In the genomic region with DNA sequence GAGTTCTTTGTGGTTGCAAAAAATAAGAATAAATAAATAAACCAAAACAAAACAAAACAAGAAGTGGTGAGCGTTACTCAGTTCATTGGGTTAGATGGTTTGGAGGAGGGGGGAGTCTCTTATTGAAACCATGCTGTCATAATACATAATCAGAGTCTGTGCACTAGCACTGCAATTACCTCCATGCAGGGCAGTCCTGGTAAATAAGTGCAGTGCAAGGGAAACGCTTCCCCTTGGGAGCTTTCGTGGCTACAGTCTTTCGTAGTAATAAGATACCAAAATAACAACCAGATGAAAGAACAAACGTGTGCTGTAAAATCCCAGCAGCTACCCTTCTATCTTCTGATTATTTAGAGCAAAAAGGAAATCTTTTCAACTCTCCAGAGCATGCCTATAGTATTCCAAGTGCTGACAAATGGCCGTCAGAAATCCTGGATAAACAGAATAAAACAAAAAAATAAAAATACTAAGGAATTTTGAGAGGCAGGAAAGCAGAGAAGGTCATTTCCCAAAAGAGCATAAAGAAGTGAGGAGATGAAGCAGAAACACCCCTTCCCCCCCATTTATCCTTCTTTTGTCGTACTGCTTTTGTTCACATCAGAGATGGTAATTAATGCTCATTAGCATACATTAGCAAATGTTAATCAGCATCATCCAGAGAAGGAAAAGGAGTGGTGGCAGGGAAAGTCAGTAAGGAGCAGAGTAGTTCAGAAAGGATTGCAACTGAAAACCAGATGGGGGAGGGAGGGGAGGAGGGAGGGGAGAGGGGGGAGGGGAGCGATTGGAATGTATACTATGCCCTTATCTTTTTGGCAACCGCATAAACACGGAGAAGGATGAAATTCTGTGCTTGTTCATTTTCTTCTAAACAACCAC, we compare ENCODE assay signal across 10 mouse cellular contexts. TPM values are rescaled to one million over a fixed set of nuclear protein-coding genes. Genes with fewer than 3 reads are reported as not detected.
DNase-seq lines count a peak whose midpoint lies in the region; ATAC-seq and TF ChIP-seq lines count a peak whose summit lies in the region.
"Had no signal": no experiment of that assay in that cellular context is flagged by ENCODE, and none has a peak within 500 bp of the region (broad histone marks: within the 10 kb centered on the region; RNA-seq: fewer than 3 reads in every experiment).

No protein-coding gene starts in this region.

- no peak overlapping the region for H3K4me3 ChIP-seq in stomach, embryonic 14.5 days (ENCODE audit: low read depth, low read length)
- H3K4me3 ChIP-seq in stomach, postnatal 0 days (ENCODE audit: low read depth, low read length), result no peak overlapping the region
- no peak overlapping the region for H3K4me3 ChIP-seq in embryonic facial prominence, embryonic 13.5 days
- no peak overlapping the region for H3K4me3 ChIP-seq in limb, embryonic 10.5 days
- no peak overlapping the region for H3K4me3 ChIP-seq in liver, postnatal 0 days (ENCODE audit: low read depth, low read length)

- TF ChIP-seq CTCF in stomach, postnatal 0 days (IDR thresholded peaks at IDR 0.05; ENCODE audit: low read depth), result no peak
- no peak for TF ChIP-seq CTCF in liver, postnatal 0 days (IDR thresholded peaks at IDR 0.05; ENCODE audit: low read depth)

- 0 out of 2 replicates have a peak, but pooled peaks have one; percentile 18 for ATAC-seq in stomach, embryonic 14.5 days (ENCODE audit: insufficient number of reproducible peaks, insufficient read depth, low FRiP score, low read depth)
- ATAC-seq in stomach, postnatal 0 days (ENCODE audit: low FRiP score, low TSS enrichment), result no peak
- 0 out of 2 replicates have a peak, but pooled peaks have one; percentile 48 for ATAC-seq in embryonic facial prominence, embryonic 13.5 days (ENCODE audit: insufficient number of reproducible peaks, insufficient read depth, low FRiP score, low TSS enrichment, low read depth)
- no peak for ATAC-seq in liver, postnatal 0 days

- DNase-seq in stomach, postnatal 0 days (ENCODE audit: low spot score), result no peak
- DNase-seq in limb, embryonic 10.5 days (ENCODE audit: low spot score), result no peak
- no peak for DNase-seq in T-cell, adult 2 months (ENCODE audit: low spot score)
- DNase-seq in liver, postnatal 0 days, result no peak
- no peak for DNase-seq in urinary bladder, postnatal 25 days (ENCODE audit: low spot score)
- DNase-seq: adrenal gland, adult 2 months; layer of hippocampus, postnatal 36 days; thymus, postnatal 14 days had no signal

- H3K9ac ChIP-seq in stomach, embryonic 14.5 days (replicated peaks; ENCODE audit: low read depth, low read length), result no peak overlapping the region
- no peak overlapping the region for H3K9ac ChIP-seq in stomach, postnatal 0 days (ENCODE audit: low read length)
- H3K9ac ChIP-seq in embryonic facial prominence, embryonic 13.5 days, result no peak overlapping the region
- no peak overlapping the region for H3K9ac ChIP-seq in liver, postnatal 0 days (replicated peaks)

- no peaks in the 10 kb centered on the region for H3K27me3 ChIP-seq in stomach, embryonic 14.5 days (ENCODE audit: control insufficient read depth, insufficient read depth, low read length)
- no peaks in the 10 kb centered on the region for H3K27me3 ChIP-seq in stomach, postnatal 0 days (ENCODE audit: control insufficient read depth, insufficient read depth, low read length)
- H3K27me3 ChIP-seq in embryonic facial prominence, embryonic 13.5 days, result no peaks in the 10 kb centered on the region
- H3K27me3 ChIP-seq in limb, embryonic 10.5 days (ENCODE audit: low read depth, poor library complexity, severe bottlenecking), result no peaks in the 10 kb centered on the region
- no peaks in the 10 kb centered on the region for H3K27me3 ChIP-seq in liver, postnatal 0 days (ENCODE audit: insufficient read depth, low read length)

- WGBS in stomach, embryonic 14.5 days, result 12% methylated on average over 10 of the region's 10 CpGs
- 21% methylated on average over 10 of the region's 10 CpGs for WGBS in stomach, postnatal 0 days
- WGBS in embryonic facial prominence, embryonic 13.5 days, result 3% methylated on average over 10 of the region's 10 CpGs
- 9% methylated on average over 10 of the region's 10 CpGs for WGBS in limb, embryonic 10.5 days
- WGBS in liver, postnatal 0 days (ENCODE audit: insufficient replicate concordance), result 34% methylated on average over 10 of the region's 10 CpGs

- H3K27ac ChIP-seq in stomach, embryonic 14.5 days (ENCODE audit: low read length), result no peak overlapping the region
- H3K27ac ChIP-seq in stomach, postnatal 0 days (replicated peaks), result no peak overlapping the region
- H3K27ac ChIP-seq in embryonic facial prominence, embryonic 13.5 days, result peak overlapping the region; percentile 55; the same call in 1 of the 2 replicates
- H3K27ac ChIP-seq in limb, embryonic 10.5 days, result peak overlapping the region; percentile 25; the same call in 1 of the 2 replicates
- H3K27ac ChIP-seq in liver, postnatal 0 days (ENCODE audit: low read depth), result no peak overlapping the region

- no peaks in the 10 kb centered on the region for H3K36me3 ChIP-seq in stomach, embryonic 14.5 days (ENCODE audit: control insufficient read depth, insufficient read depth, low read length)
- no peaks in the 10 kb centered on the region for H3K36me3 ChIP-seq in stomach, postnatal 0 days (ENCODE audit: control insufficient read depth, insufficient read depth, low read length)
- H3K36me3 ChIP-seq in embryonic facial prominence, embryonic 13.5 days, result no peaks in the 10 kb centered on the region
- H3K36me3 ChIP-seq in limb, embryonic 10.5 days, result no peaks in the 10 kb centered on the region
- H3K36me3 ChIP-seq in liver, postnatal 0 days (replicated peaks; ENCODE audit: insufficient read depth, low read length), result no peaks in the 10 kb centered on the region

- no peaks in the 10 kb centered on the region for H3K4me1 ChIP-seq in stomach, embryonic 14.5 days (ENCODE audit: control insufficient read depth, insufficient read depth, low read length)
- no peaks in the 10 kb centered on the region for H3K4me1 ChIP-seq in stomach, postnatal 0 days (replicated peaks; ENCODE audit: control insufficient read depth, insufficient read depth)
- H3K4me1 ChIP-seq in embryonic facial prominence, embryonic 13.5 days, result peaks cover 16% of the 10 kb centered on the region
- H3K4me1 ChIP-seq in limb, embryonic 10.5 days, result peaks cover 13% of the 10 kb centered on the region
- no peaks in the 10 kb centered on the region for H3K4me1 ChIP-seq in liver, postnatal 0 days (ENCODE audit: insufficient read depth)

- no peak overlapping the region for H3K4me2 ChIP-seq in stomach, embryonic 14.5 days (replicated peaks; ENCODE audit: low read depth, low read length)
- H3K4me2 ChIP-seq in stomach, postnatal 0 days (replicated peaks; ENCODE audit: low read depth), result no peak overlapping the region
- peak overlapping the region; percentile 33 for H3K4me2 ChIP-seq in embryonic facial prominence, embryonic 13.5 days
- no peak overlapping the region for H3K4me2 ChIP-seq in liver, postnatal 0 days (ENCODE audit: low read depth, low read length)

- no peak for TF ChIP-seq EP300 in stomach, postnatal 0 days (optimal IDR thresholded peaks at IDR 0.05)
- TF ChIP-seq EP300 in liver, postnatal 0 days (IDR thresholded peaks at IDR 0.05; ENCODE audit: low read depth), result no peak

- no peaks in the 10 kb centered on the region for H3K9me3 ChIP-seq in stomach, embryonic 14.5 days (ENCODE audit: control insufficient read depth, low read depth, low read length)
- no peaks in the 10 kb centered on the region for H3K9me3 ChIP-seq in stomach, postnatal 0 days (ENCODE audit: control insufficient read depth, low read length)
- no peaks in the 10 kb centered on the region for H3K9me3 ChIP-seq in embryonic facial prominence, embryonic 13.5 days
- no peaks in the 10 kb centered on the region for H3K9me3 ChIP-seq in limb, embryonic 10.5 days (replicated peaks)
- no peaks in the 10 kb centered on the region for H3K9me3 ChIP-seq in liver, postnatal 0 days (ENCODE audit: low read length)

RNA-seq across cellular contexts. Expression of a gene that starts 30.4 kb away (rescaled TPM):
- not detected in 2 replicates for polyA plus RNA-seq in stomach, embryonic 14.5 days (2014; fragmentation: Nextera tagmentation; extraction: Ambion mirVana)
- polyA plus RNA-seq in stomach, postnatal 0 days (2015; fragmentation: Nextera tagmentation; extraction: Ambion mirVana), result 0.13 TPM in 1 of 2 replicates, not detected in the other
- polyA plus RNA-seq in embryonic facial prominence, embryonic 13.5 days (2015; fragmentation: Nextera tagmentation; extraction: Ambion mirVana), result 0.26 and 0.39 TPM in 2 replicates
- 0.05 TPM in 1 of 2 replicates, not detected in the other for polyA plus RNA-seq in limb, embryonic 10.5 days (2016; fragmentation: Nextera tagmentation; extraction: Ambion mirVana)
- 0.05 TPM in 1 of 2 replicates, not detected in the other for polyA plus RNA-seq in liver, postnatal 0 days (2015; fragmentation: Nextera tagmentation; extraction: Ambion mirVana)

Comparison
In these comparisons a context has a peak if more than half of its experiments do, and no peak if none do; other contexts are left out.
1. ATAC-seq: peak in stomach, embryonic 14.5 days (single experiment) and embryonic facial prominence, embryonic 13.5 days (single experiment); none in stomach, postnatal 0 days (single experiment) and liver, postnatal 0 days (single experiment).
2. H3K27ac ChIP-seq: peak in embryonic facial prominence, embryonic 13.5 days (single experiment) and limb, embryonic 10.5 days (single experiment); none in stomach, embryonic 14.5 days (single experiment), stomach, postnatal 0 days (single experiment) and liver, postnatal 0 days (single experiment).